Mouse (Mus musculus) kidney, embryonic 15.5 days (tissue): Measurements from ENCODE around the gene Zfp619. TPM values are rescaled to one million over a fixed set of nuclear protein-coding genes. Genes with fewer than 3 reads are reported as not detected.

ENCODE experiments used
- ATAC-seq: fragments of 200-750 bp; cut with Nextera tagmentation; replicated peaks from 2 replicates; pipeline ENCODE4 v1.8.0; 2017; ENCODE audit warnings: moderate TSS enrichment; ENCODE audit not compliant: low FRiP score
- H3K27ac ChIP-seq: fragments of 300-500 bp; sonication (generic); 2 replicates; pipeline ENCODE4 v1.5.1; 2015; ENCODE audit warnings: mild to moderate bottlenecking, inconsistent platforms
- H3K27me3 ChIP-seq: fragments of 300-500 bp; sonication (generic); 2 replicates; pipeline ENCODE4 v1.6.1; 2015; ENCODE audit warnings: inconsistent platforms
- H3K36me3 ChIP-seq: fragments of 300-500 bp; sonication (generic); 2 replicates; pipeline ENCODE4 v1.6.1; 2015; ENCODE audit warnings: inconsistent platforms
- H3K4me1 ChIP-seq: fragments of 300-500 bp; sonication (generic); 2 replicates; pipeline ENCODE4 v1.6.1; 2015; ENCODE audit warnings: inconsistent platforms
- H3K4me2 ChIP-seq: fragments of 300-500 bp; sonication (generic); 2 replicates; pipeline ENCODE4 v1.6.1; 2015; ENCODE audit warnings: moderate library complexity, mild to moderate bottlenecking, inconsistent platforms
- H3K4me3 ChIP-seq: fragments of 300-500 bp; sonication (generic); replicated peaks from 2 replicates; pipeline ENCODE4 v1.5.1; 2015; ENCODE audit warnings: mild to moderate bottlenecking, inconsistent platforms
- H3K9ac ChIP-seq: fragments of 300-500 bp; sonication (generic); 2 replicates; pipeline ENCODE4 v1.6.1; 2015; ENCODE audit warnings: mild to moderate bottlenecking, inconsistent platforms
- H3K9me3 ChIP-seq: fragments of 300-500 bp; sonication (generic); replicated peaks from 2 replicates; pipeline ENCODE4 v1.6.1; 2016; ENCODE audit warnings: inconsistent platforms
- WGBS: fragments of 180-500 bp; shearing (Covaris S2); methylation state at CpG from one replicate; pipeline ENCODE4 v1.1.7; 2015; ENCODE audit warnings: mixed read lengths; 5-methylcytosine and 5-hydroxymethylcytosine counted together
- polyA plus RNA-seq: library from polyadenylated mRNA; unstranded; fragments of >200 nt; fragmentation: Nextera tagmentation; extraction: Ambion mirVana; gene quantifications from 2 replicates; pipeline ENCODE4 v1.2.1, GENCODE M21; 2015

Gene Zfp619
- 1.8 and 2.1 TPM in 2 replicates for polyA plus RNA-seq

GRCm38 (mm10) chr7:39517616-39518177 is at the start of gene Zfp619:
Zfp619 (plus strand) TSS chr7:39517766.
- peak within 1 kb of the TSS; percentile 82 for H3K9ac ChIP-seq

GRCm38 (mm10) chr7:39479013-39479412 is 38.6 kb upstream of the Zfp619 start:
- Histone ChIP-seq H3K4me2 (no peak overlapping the region), H3K4me3 (no peak overlapping the region), H3K4me1 (no peaks in the 10 kb centered on the region), H3K36me3 (peaks cover 25% of the 10 kb centered on the region), H3K27ac (no peak overlapping the region), H3K27me3 (no peaks in the 10 kb centered on the region), H3K9ac (no peak overlapping the region), H3K9me3 (peaks cover 4% of the 10 kb centered on the region; the same call in 1 of the 2 replicates)
- 86% methylated on average over 2 of the region's 2 CpGs for WGBS
- ATAC-seq = no peak

More at GRCm38 (mm10) chr7:39517616-39518177, at the start of gene Zfp619:
- no peaks in the 10 kb centered on the region for H3K27me3 ChIP-seq
- H3K4me1 ChIP-seq = peaks cover 3% of the 10 kb centered on the region; the same call in 1 of the 2 replicates
- H3K27ac ChIP-seq = peak within 1 kb of the TSS; percentile 100
- H3K9me3 ChIP-seq = no peaks in the 10 kb centered on the region
- H3K4me3 ChIP-seq = peak within 1 kb of the TSS; percentile 74
- H3K4me2 ChIP-seq = peak within 1 kb of the TSS; percentile 69
- WGBS = under 1% methylated on average over 43 of the region's 43 CpGs
- no peaks in the 10 kb centered on the region for H3K36me3 ChIP-seq
- ATAC-seq = peak; percentile 98

GRCm38 (mm10) chr7:39484384-39484783 is 33.2 kb upstream of the Zfp619 start:
- H3K9me3 ChIP-seq = no peaks in the 10 kb centered on the region
- H3K27me3 ChIP-seq = no peaks in the 10 kb centered on the region
- H3K36me3 ChIP-seq = no peaks in the 10 kb centered on the region
- H3K4me1 ChIP-seq = 0 out of 2 replicates have a peak, but pooled peaks cover 3% of the 10 kb centered on the region
- 60% methylated on average over 6 of the region's 6 CpGs for WGBS
- H3K9ac ChIP-seq = no peak overlapping the region
- no peak overlapping the region for H3K4me2 ChIP-seq
- no peak for ATAC-seq
- H3K27ac ChIP-seq = no peak overlapping the region
- no peak overlapping the region for H3K4me3 ChIP-seq

GRCm38 (mm10) chr7:39487159-39487853 is 30.3 kb upstream of the Zfp619 start:
- Histone ChIP-seq H3K4me1 (0 out of 2 replicates have a peak, but pooled peaks cover 3% of the 10 kb centered on the region), H3K9ac (peak overlapping the region; percentile 55; the same call in 1 of the 2 replicates), H3K27me3 (no peaks in the 10 kb centered on the region), H3K27ac (no peak overlapping the region), H3K4me2 (peak overlapping the region; percentile 88), H3K4me3 (peak overlapping the region; percentile 53), H3K36me3 (no peaks in the 10 kb centered on the region), H3K9me3 (no peaks in the 10 kb centered on the region)
- ATAC-seq = peak; percentile 74
- 14% methylated on average over 23 of the region's 23 CpGs for WGBS

GRCm38 (mm10) chr7:39487854-39488205 is 29.7 kb upstream of the Zfp619 start:
- Histone ChIP-seq H3K4me1 (0 out of 2 replicates have a peak, but pooled peaks cover 3% of the 10 kb centered on the region), H3K9me3 (no peaks in the 10 kb centered on the region), H3K27me3 (no peaks in the 10 kb centered on the region), H3K27ac (no peak overlapping the region), H3K36me3 (no peaks in the 10 kb centered on the region), H3K4me3 (peak overlapping the region; percentile 53), H3K9ac (peak overlapping the region; percentile 55; the same call in 1 of the 2 replicates), H3K4me2 (peak overlapping the region; percentile 88)
- 39% methylated on average over 9 of the region's 9 CpGs for WGBS
- ATAC-seq = peak; percentile 24; the same call in 1 of the 2 replicates

- 86% methylated on average over 3 of the region's 3 CpGs for WGBS
- Histone ChIP-seq H3K27me3 (no peaks in the 10 kb centered on the region), H3K4me1 (no peaks in the 10 kb centered on the region), H3K4me2 (no peak overlapping the region), H3K27ac (no peak overlapping the region), H3K9ac (no peak overlapping the region), H3K4me3 (no peak overlapping the region), H3K9me3 (peaks cover 6% of the 10 kb centered on the region; the same call in 1 of the 2 replicates), H3K36me3 (peaks cover 7% of the 10 kb centered on the region; the same call in 1 of the 2 replicates)
- ATAC-seq = no peak
These were observed 22.9 kb upstream of the Zfp619 start for GRCm38 (mm10) chr7:39494646-39495045.

- ATAC-seq = no peak
- no peak overlapping the region for H3K4me2 ChIP-seq
- H3K9ac ChIP-seq = no peak overlapping the region
- 86% methylated on average over 1 of the region's 1 CpGs for WGBS
- H3K27me3 ChIP-seq = no peaks in the 10 kb centered on the region
- 0 out of 2 replicates have a peak, but pooled peaks cover 7% of the 10 kb centered on the region for H3K9me3 ChIP-seq
- H3K36me3 ChIP-seq = no peaks in the 10 kb centered on the region
- H3K27ac ChIP-seq = no peak overlapping the region
- no peak overlapping the region for H3K4me3 ChIP-seq
- no peaks in the 10 kb centered on the region for H3K4me1 ChIP-seq
These were observed 13.5 kb upstream of the Zfp619 start for GRCm38 (mm10) chr7:39504100-39504499.

GRCm38 (mm10) chr7:39518362-39518761 is 796 bp downstream of the Zfp619 start:
- H3K9ac ChIP-seq = no peak overlapping the region
- H3K36me3 ChIP-seq = no peaks in the 10 kb centered on the region
- peak overlapping the region; percentile 74 for H3K4me3 ChIP-seq
- 86% methylated on average over 12 of the region's 12 CpGs for WGBS
- ATAC-seq = no peak
- no peaks in the 10 kb centered on the region for H3K9me3 ChIP-seq
- H3K27me3 ChIP-seq = no peaks in the 10 kb centered on the region
- H3K27ac ChIP-seq = no peak overlapping the region
- peak overlapping the region; percentile 69 for H3K4me2 ChIP-seq
- peaks cover 3% of the 10 kb centered on the region; the same call in 1 of the 2 replicates for H3K4me1 ChIP-seq

- H3K27ac ChIP-seq = no peak overlapping the region
- no peaks in the 10 kb centered on the region for H3K4me1 ChIP-seq
- no peak overlapping the region for H3K4me2 ChIP-seq
- no peaks in the 10 kb centered on the region for H3K27me3 ChIP-seq
- no peak overlapping the region for H3K9ac ChIP-seq
- H3K9me3 ChIP-seq = no peaks in the 10 kb centered on the region
- no peak for ATAC-seq
- 100% methylated on average over 1 of the region's 1 CpGs for WGBS
- H3K4me3 ChIP-seq = no peak overlapping the region
- H3K36me3 ChIP-seq = no peaks in the 10 kb centered on the region
These were observed 6.3 kb downstream of the Zfp619 start for GRCm38 (mm10) chr7:39523703-39524424.

- H3K36me3 ChIP-seq = peaks cover under 1% of the 10 kb centered on the region; the same call in 1 of the 2 replicates
- H3K27me3 ChIP-seq = no peaks in the 10 kb centered on the region
- WGBS = 55% methylated on average over 1 of the region's 1 CpGs
- 0 out of 2 replicates have a peak, but pooled peaks have one; percentile 5 for ATAC-seq
- H3K27ac ChIP-seq = peak overlapping the region; percentile 95; the same call in 1 of the 2 replicates
- H3K9me3 ChIP-seq = no peaks in the 10 kb centered on the region
- no peak overlapping the region for H3K4me3 ChIP-seq
- H3K9ac ChIP-seq = no peak overlapping the region
- H3K4me2 ChIP-seq = no peak overlapping the region
- H3K4me1 ChIP-seq = peaks cover 16% of the 10 kb centered on the region
These were observed 25.6 kb downstream of the Zfp619 start for GRCm38 (mm10) chr7:39543151-39543550.

GRCm38 (mm10) chr7:39544242-39545111 is 26.9 kb downstream of the Zfp619 start:
- ATAC-seq = peak; percentile 98
- under 1% methylated on average over 43 of the region's 43 CpGs for WGBS
- Histone ChIP-seq H3K27ac (peak overlapping the region; percentile 95), H3K4me3 (peak overlapping the region; percentile 61), H3K27me3 (no peaks in the 10 kb centered on the region), H3K36me3 (no peaks in the 10 kb centered on the region), H3K4me2 (peak overlapping the region; percentile 63), H3K4me1 (peaks cover 16% of the 10 kb centered on the region), H3K9ac (peak overlapping the region; percentile 69), H3K9me3 (no peaks in the 10 kb centered on the region)
